Mouse (Mus musculus) adrenal gland, postnatal 10 days (tissue): ENCODE results near the gene Vrk1. TPM values are rescaled to one million over a fixed set of nuclear protein-coding genes. Genes with fewer than 3 reads are reported as not detected.
A peak's percentile ranks its signal among the peaks of the same experiment; 100 is the strongest.

Experiments used
- DNase-seq: peaks from one replicate; pipeline ENCODE4 v3.0.0; 2021; ENCODE audit warnings: mixed read lengths
- total RNA-seq, 2 experiments: library from RNA; stranded (reverse); gene quantifications; 2 replicates each; pipeline ENCODE4 v1.2.3; 2021

Vrk1 gene
- total RNA-seq, 2 experiments from 2014 or later: 23.3 to 25.1 TPM

DNA sequence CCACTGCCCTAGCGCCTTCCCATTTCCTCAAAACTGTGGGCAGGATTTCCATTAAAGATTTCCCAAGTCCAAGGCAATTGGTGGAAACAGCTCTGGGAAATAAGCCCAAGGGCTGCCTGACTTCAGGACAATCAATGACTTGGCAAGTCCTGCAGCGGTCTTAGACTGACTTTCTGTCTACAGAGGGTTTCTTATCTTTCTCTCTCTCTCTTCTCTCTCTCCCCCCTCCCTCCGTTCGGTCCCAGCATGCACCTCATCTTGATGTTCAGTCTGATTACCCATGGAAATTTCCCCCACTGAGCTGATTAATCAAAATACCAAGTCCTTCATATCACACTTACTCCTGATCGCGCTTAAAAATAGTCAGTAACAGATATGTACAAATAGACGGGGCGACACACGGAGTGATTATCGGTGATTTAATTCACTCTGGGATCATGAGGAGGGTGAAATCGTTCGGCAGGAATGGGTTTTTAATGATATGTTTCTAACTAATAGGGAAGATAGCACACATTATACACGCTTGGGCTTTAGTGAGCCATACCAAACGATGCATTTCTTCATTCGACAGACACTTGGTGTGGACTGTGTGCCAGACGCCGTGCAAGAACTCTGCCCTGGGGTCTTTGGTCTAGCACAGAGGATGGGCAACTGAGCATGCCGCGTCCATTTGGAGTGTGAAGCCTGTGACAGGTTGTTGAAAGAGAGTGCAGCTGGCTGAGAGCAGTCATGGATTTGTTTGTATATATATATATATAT, 12.8 kb upstream of the Vrk1 start:
- DNase-seq: no peak

DNA sequence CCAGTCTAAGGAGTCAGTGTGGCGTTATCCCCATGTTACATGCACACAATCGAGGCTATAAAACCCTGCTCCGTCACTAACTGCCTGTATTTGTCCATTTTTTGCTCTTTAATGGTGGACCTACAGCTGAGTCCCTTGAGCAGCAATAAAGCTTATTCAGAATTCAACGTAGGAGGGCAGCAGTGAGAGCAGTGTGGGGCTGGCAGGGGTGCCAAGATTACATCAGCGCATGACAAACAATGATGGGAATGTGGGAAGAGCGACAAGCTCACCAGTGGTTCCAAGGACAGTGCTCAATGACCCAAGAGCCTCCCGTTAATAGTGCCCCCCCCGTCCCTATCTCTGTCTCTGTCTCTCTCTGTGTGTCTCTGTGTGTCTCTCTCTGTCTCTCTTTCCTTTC, 8.3 kb upstream of the Vrk1 start:
- peak; percentile 41 for DNase-seq

DNA sequence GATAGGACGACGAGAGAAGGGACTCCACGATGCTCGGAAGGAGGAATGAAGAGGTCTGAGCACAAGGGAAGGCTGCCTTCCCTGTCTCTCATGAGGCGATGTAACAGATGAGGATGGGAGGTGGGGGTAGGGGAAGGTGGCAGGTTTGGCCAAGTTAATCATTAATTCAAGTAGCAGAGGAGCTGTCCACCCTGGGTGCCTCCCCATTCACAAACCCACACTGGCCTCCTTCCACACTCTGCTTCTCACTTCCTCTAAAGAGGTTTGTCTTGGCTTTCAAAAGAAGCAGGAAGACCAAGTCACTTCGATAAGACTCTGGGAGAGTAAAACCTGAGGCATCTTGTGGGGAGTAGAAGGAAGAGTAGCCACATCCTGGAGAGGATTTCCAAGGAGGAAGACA, 5.3 kb upstream of the Vrk1 start:
- DNase-seq: no peak

DNA sequence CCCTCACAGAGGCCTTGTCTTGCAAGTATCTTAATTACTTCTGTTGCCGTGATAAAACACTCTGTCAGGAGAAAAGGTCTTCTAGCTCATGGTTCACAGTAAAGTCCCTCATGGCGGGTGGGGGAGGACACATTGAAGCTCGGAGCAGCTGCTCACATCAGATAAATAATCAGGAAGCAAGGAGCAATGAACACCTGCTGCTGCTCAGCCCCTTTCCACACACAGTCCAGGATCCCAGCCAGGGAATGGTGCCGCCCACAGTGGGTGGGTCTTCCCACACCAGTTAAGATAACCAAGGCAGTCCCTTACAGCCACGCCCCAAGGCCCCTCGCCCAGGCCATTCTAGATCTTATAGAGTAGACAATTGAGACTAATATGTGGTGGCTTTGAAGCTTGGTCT, 3.8 kb upstream of the Vrk1 start:
- DNase-seq: no peak

DNA sequence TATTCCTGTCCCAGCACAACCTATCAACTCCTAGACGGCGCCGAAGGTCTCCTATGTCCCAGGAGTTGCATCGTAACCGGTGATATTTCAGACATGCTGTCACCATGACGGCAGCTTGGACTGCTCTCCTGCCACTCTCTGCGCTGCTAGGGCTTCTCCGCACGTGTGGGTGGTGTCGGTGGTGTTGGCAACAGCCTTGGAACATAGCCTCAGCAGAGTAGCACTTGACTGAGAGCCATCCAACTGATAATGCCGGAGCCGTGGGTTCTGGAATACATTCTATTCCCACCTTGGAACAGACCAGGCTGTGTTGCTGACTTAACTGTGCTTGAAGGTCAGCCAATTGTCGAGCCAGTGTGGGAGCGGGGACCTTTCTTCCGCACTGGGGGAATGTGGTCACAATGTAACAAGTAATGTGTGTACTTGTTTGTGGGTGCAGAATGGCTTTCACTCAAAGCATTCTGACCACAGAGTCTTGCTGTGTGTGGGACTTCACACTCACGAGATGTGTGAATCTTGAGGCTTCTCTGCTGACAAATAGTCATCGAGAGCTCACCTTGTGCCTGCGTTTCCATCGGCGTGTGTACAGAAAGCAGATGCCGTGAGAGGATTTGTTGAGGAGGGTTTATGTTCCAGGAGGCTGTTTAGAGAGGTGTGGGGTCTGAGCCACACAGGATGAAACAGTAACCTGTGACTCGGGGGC, 1.5 kb upstream of the Vrk1 start:
- DNase-seq: peak; percentile 57

DNA sequence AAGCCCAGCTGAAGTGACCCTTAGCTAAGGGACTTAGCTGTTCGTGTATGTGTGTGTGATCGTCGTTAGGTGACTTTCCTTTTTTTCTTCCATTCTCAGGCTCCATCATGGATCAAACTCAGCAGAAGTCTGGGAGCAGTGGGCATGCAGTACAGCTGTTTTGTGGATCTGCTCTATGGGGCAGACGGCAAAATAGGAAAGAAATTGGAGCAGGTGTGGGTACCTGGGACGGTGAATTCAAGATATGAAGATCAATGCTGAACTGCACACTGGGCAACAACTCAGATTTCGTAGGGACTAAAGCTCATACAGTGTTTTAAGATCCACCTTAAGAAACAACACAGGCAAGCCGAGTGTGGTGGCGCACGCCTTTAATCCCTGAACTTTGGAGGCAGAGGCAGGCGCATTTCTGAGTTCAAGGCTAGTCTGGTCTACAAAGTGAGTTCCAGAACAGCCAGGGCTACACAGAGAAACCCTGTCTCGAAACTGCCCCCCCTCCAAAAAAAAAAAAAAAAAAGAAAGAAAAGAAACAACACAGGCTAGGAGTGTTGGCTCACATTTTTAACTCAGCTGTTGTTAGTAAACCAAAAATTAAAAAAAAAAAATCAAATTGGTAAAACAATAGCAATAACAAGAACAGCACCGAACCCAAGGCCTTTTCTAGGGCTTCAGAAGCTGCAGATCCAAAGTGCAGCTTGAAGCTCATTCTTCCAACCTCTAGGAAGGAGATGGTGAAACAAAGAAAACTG, 732 bp upstream of the Vrk1 start:
- DNase-seq: no peak

DNA sequence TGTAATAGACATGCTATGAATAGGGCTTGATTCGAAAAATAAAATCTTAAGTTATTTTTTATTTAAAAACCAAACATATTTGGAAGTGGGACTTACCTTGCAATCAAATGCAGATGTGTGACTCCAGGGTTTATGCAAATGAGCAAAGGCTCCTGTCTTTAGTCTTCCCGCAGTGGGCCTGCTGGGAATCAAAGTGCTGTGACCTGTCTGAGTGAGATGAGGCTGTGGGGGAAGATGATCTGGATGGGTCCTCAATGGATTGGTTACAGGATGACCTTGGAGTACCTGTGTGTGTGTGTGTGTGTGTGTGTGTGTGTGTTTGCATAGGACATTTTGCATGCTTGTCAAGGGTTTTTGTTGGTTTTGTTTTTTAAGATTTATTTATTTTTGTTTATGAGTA, 2.1 kb downstream of the Vrk1 start:
- DNase-seq: no peak

DNA sequence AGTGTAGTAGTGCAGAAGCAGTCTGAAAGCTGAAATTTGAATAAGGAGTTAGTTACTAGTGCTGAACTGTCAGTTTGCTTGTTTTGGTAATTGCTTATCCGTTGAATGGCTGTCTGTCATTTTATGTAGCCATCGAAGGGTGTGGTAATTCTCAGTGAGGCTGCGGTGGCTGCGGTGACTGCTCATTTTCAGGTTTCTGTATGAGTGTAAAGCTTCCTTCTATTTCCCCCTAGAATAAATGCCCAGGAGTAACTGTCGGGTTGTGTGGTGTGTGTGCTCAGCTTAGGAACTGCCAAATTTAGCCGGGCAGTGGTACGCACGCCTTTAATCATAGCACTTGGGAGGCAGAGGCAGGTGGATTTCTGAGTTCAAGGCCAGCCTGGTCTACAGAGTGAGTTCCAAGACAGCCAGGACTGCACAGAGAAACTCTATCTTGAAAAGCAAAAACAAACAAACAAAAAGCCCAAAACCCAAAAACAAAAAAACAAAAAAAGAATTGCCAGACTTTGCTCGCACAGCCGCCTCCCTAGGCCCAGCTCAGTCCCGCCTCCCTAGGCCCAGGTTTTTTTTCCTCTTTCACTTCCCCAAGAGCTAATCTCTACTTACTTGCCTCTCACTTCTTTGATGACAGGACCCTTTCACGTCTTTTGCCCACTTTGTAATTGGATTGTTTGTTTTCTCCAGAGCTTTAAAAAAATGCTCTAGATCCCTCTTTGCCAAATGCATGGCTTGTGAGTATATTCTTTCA, 6.4 kb downstream of the Vrk1 start:
- DNase-seq: no peak

DNA sequence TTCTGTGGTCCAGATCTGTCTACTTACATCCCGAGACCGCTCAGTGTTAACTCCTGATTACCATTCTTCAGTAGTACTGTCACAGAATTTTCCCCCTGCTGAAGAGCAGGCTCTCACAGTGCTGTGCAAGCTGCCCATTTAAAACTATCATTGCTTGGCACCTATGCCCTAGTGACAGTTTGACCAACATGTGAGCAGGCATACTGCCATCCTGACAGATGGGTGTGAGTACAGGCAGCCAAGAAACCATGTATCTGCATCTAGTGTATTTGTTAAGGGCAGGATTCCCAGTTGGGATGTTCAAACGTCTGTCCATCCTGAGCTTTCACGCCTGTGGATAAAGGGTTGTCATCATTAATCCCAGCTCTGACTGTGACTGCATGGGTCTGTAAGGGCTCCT, 10.0 kb downstream of the Vrk1 start:
- no peak for DNase-seq

DNA sequence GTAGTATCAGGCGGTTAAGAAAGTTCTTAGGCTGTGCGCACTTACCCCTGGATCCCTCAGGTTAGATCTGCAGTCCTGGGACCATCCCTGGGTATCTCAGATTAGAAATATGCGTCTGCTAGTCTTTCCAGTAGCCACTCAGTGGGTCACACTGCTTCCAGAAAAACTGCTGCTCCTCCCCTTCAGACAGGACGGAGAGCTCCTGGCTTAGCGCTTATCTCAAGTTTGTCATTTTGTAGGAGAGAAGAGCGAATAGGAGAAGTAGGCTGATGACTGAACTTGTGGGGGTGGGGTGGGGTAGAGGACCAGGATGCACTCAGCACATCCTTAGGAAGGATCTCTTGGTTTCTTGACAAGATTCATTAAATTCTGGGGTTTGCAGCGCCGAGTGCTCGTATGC, 13.6 kb downstream of the Vrk1 start:
- no peak for DNase-seq

DNA sequence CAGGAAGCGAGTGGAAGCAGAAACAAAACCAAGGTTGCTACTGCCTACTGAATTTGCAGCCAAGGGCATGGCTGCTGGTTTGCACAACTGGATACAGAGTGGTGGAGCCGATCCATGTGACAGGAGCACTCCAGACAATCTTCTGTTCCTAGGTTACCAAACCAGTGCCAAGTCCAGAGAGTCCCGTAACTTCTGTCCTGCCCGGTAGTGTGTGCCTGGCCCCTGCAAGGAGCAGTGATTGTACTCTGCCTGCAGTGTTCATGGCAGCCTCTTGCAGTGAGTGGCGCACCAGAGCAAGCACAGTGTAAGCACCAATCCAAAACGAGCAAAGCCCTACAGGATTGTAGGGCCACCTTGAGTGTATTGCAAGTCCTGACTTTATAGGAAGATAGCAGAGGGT, 15.4 kb downstream of the Vrk1 start:
- DNase-seq: peak; percentile 55

DNA sequence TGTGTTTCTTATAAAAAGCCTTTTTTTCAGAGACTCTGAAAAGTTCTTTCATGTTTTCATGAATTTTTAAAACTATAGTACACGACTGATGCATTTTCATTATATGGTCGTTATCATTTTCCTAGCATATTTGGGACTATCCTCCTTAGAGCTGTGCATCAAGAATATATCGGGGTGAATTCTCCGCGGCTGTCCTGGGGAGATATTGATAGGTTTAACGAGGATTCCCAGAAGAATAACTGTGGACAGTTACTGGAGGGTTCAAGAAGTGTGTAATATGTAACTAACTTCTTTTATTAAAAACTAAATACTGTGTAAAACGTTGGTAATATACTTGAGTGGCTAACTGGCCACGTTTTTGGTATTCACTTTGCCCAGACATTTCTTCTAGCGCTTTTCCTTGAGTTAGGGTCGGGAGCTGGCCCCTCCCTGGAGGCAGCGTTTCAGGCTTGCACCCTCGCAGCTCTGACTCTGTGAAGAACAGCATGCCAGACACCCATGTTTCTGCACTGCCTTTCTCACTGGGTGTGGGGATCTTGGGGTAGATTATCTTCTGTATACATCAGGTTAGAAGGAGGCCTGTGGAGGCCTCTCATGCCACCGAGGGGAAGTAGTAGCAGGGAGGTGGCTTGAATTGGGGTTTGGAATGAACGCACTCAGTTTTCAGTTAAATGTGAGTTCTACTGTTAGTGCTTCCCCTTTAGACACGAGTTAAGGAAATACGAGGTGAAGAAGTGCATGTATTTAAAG, 16.5 kb downstream of the Vrk1 start:
- no peak for DNase-seq

DNA sequence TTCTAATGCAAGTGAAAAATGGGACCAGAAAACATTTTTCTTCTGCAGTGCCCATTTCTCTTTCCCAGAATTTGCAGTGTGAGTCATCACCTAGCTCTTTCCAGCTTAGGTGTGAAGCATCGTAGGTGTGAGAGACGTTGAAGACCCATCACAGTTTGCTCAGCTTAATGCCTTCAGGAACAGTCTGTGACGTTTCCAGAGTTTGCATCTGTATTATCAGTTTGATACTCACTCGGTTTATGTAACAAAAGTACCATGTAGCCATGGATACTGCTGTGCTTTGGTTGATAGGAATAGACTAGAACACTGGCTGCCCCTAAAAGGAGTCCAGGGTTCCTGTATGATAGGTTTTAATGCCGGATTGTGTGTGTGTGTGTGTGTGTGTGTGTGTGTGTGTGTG, 17.3 kb downstream of the Vrk1 start:
- no peak for DNase-seq

DNA sequence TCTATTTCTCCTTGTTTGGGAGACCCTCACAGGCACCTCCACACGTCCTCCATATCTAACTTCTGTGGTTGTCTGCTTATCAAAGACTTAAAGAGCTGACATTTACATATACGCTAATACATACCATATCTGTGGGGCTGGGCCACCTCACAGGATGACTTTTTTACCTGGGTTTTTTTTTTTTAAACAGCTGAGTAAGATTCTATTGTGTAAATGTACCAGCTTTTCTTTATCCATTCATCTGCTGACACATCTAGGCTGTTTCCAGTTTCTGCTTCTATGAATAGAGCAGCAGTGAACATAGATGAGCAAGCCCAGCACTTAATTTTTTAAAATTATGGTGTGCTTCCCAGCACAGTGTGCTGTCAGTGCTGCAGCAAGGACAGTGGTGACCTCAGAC, 19.6 kb downstream of the Vrk1 start:
- DNase-seq: no peak

DNA sequence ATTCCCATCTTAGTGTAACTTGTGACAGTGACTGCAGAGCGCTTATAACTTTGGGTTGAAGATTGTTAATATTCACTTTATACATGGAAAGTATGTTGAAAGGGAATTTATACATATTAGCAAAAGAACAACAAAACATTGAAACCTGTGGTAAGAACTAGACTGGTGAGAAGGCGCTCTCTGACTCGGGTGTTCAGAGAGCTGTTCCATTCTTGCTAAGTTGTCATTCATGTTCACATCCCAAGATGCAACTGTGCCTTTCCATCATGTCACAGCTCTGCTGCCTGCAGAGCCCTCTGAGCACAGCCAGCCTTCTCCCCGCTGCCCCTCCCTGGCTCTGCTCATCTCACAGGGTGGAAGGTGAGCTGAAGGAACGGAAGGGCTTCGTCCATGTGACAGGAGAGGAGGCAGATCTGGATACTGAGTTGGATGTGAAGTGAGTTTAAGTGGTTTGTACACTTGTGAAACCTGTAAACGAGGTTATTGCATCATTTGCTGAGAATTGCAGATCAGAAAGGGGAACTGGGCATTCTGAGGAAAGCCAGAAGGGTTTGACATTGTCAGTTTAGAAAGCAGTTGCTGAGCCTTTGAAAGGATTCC, 20.2 kb downstream of the Vrk1 start:
- no peak for DNase-seq

DNA sequence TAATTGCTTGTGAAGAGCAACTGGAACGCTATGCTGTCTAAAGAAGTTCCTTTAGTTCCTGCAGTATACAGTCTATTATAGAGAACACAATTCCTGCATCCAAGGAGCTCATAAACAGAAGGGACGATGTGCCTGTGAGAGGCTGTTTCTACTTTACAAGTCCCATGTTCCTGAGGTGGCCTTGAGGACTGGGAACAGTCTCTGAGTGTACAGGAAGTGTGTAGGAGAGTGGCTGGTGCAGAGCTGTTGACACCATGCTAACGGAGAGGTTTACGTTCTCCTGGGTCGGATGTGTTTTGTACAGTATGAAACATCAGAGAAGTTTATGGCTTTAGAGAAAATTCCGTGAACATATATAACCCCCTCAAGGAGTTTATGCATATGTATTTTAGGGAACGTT, 20.8 kb downstream of the Vrk1 start:
- DNase-seq: peak; percentile 8

DNA sequence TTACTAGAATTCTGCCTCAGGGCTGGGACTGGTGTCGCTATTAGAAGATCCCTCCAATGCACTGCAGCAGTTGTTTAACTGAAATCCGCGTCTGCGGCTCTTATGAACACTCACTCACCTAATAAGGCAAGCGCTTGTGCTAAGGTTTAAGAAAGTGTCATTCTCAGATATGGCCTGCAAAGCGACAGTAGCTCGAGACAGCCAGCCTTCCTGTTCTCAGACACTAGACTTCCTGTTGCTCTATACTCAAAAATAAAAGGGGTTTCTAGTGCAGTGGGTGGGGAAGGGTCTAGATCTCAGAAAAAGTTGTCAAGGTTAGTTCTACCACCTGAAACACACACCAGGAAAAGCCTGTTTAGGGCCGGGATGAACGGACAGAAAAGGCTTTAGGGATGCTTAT, 21.9 kb downstream of the Vrk1 start:
- DNase-seq: no peak

DNA sequence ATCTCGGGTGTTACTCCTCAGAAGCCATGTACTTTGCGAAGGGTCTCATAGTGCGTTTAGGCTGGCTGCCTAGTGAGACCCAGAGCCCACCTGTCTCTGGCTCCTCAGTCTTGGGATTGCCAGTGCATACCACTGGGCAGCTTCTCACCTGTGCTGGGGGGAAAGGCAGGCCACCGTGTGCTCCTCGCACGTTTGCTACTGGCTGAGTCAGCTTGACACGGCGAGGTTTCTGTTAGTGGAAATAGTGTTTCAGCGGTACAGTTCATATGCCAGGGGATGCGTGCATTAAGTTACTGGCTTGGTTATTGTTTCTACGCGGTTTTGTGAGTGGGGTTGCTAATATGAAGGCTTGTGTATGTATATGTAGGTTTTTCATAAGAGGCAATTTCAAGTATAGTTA, 22.3 kb downstream of the Vrk1 start:
- DNase-seq: no peak

DNA sequence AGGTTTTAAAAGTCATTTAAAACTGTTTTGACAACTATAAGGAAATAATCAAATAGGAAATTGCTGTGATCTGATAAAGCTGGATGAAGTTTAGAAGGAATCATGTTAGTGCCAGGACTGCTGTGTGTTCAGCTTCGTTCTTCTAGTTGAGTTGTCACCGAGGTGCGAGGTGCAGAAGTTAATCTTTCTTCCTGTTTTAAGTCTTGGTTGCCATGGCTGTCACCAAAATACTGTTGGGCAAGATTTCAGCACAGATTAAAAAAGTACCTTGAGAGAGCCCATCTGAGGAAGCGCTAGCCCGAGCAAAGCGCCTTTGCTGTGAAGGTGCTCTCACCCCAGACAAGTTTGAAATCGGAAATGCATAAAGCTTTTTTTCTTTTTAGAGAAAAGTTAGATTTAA, 24.2 kb downstream of the Vrk1 start:
- DNase-seq: no peak

DNA sequence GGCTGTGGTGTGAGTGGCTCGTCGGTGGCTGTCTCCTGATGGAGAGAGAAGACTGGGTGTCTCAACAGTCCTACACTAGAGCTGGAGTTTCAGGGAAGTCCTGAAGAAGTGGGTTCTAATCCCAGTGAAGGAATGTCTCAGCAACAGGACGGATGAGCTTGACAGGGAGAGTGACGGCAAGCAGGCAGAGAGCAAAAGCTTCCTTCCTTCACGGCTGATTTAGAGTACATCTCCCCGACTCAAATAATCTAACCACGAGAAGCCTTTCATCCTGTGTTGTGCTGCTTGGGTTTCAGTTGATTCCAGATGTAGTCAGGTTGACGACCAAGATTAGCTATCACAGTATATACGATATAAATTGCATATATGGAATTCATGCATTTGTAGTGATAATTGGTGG, 24.7 kb downstream of the Vrk1 start:
- no peak for DNase-seq

DNA sequence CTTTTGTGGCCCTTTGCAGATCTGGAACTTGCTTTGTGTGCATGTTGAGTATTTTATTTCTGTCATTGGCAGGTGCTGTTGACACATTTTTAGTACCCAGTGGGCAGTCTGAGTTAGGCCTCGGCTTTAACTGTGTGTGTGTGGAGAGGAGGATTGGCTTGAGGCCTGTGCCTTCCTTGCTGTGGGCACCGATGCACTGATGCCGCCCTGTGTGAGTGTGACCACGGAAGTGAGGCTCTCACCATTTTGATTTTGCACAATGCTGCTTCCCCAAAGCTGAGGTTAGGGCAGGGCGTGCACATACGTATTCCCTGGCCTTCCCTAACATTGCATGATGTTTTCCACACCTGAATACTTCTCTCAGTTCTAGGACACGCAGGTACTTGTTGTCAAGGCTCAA, 30.2 kb downstream of the Vrk1 start:
- DNase-seq: no peak
